Mouse (Mus musculus): ENCODE measurements around the gene Crp. TPM values are rescaled to one million over a fixed set of nuclear protein-coding genes. Genes with fewer than 3 reads are reported as not detected.

Crp gene
- polyA plus RNA-seq, 1 experiment, result not detected

GRCm38 (mm10) chr1:172828975-172829374, 131.1 kb downstream of the Crp start:
- TF ChIP-seq CTCF (IDR thresholded peaks at IDR 0.05; ENCODE audit: extremely low read depth, insufficient read depth, low read length) (no peak), POLR2A (IDR thresholded peaks at IDR 0.05; ENCODE audit: extremely low read depth, insufficient read depth, low read length) (no peak)
- H3K4me3 ChIP-seq (ENCODE audit: insufficient read depth, low read length), result no peak overlapping the region
- no peaks in the 10 kb centered on the region for H3K4me1 ChIP-seq (ENCODE audit: control insufficient read depth, insufficient read depth, low read length)
- H3K27ac ChIP-seq (ENCODE audit: insufficient read depth, low read length), result no peak overlapping the region

GRCm38 (mm10) chr1:172847044-172847761, 149.3 kb downstream of the Crp start:
- no peaks in the 10 kb centered on the region for H3K4me1 ChIP-seq (ENCODE audit: control insufficient read depth, insufficient read depth, low read length)
- TF ChIP-seq POLR2A (IDR thresholded peaks at IDR 0.05; ENCODE audit: extremely low read depth, insufficient read depth, low read length) (no peak), CTCF (IDR thresholded peaks at IDR 0.05; ENCODE audit: extremely low read depth, insufficient read depth, low read length) (no peak)
- H3K27ac ChIP-seq (ENCODE audit: insufficient read depth, low read length), result no peak overlapping the region
- H3K4me3 ChIP-seq (ENCODE audit: insufficient read depth, low read length), result no peak overlapping the region

GRCm38 (mm10) chr1:172848171-172848570, 150.3 kb downstream of the Crp start:
- TF ChIP-seq POLR2A (IDR thresholded peaks at IDR 0.05; ENCODE audit: extremely low read depth, insufficient read depth, low read length) (no peak), CTCF (IDR thresholded peaks at IDR 0.05; ENCODE audit: extremely low read depth, insufficient read depth, low read length) (no peak)
- no peak overlapping the region for H3K27ac ChIP-seq (ENCODE audit: insufficient read depth, low read length)
- H3K4me3 ChIP-seq (ENCODE audit: insufficient read depth, low read length), result no peak overlapping the region
- H3K4me1 ChIP-seq (ENCODE audit: control insufficient read depth, insufficient read depth, low read length), result no peaks in the 10 kb centered on the region

- Histone ChIP-seq H3K4me3 (ENCODE audit: insufficient read depth, low read length) (no peak overlapping the region), H3K27ac (ENCODE audit: insufficient read depth, low read length) (no peak overlapping the region)
- TF ChIP-seq CTCF (IDR thresholded peaks at IDR 0.05; ENCODE audit: extremely low read depth, insufficient read depth, low read length), result no peak
- no peak for TF ChIP-seq POLR2A (IDR thresholded peaks at IDR 0.05; ENCODE audit: extremely low read depth, insufficient read depth, low read length)
Measured at GRCm38 (mm10) chr1:172875265-172875664, 177.4 kb downstream of the Crp start.

GRCm38 (mm10) chr1:172876675-172877074, 178.8 kb downstream of the Crp start:
- Histone ChIP-seq H3K4me1 (ENCODE audit: control insufficient read depth, insufficient read depth, low read length) (no peaks in the 10 kb centered on the region), H3K27ac (ENCODE audit: insufficient read depth, low read length) (no peak overlapping the region), H3K4me3 (ENCODE audit: insufficient read depth, low read length) (no peak overlapping the region)
- TF ChIP-seq CTCF (IDR thresholded peaks at IDR 0.05; ENCODE audit: extremely low read depth, insufficient read depth, low read length), result no peak
- TF ChIP-seq POLR2A (IDR thresholded peaks at IDR 0.05; ENCODE audit: extremely low read depth, insufficient read depth, low read length), result no peak

More at GRCm38 (mm10) chr1:172875265-172875664, 177.4 kb downstream of the Crp start:
- no peaks in the 10 kb centered on the region for H3K4me1 ChIP-seq (ENCODE audit: control insufficient read depth, insufficient read depth, low read length)

Other genes starting within 250 kb of the Crp start
- 1.3 and 1.4 TPM in 2 replicates for gene Slamf9, start 222.7 kb upstream of the Crp start, polyA plus RNA-seq (2012; rRNA removed)
- 15.6 and 16.2 TPM in 2 replicates for gene Igsf9, start 216.3 kb upstream of the Crp start, polyA plus RNA-seq (2012; rRNA removed)
- 15.8 and 18.0 TPM in 2 replicates for gene Tagln2, start 198.0 kb upstream of the Crp start, polyA plus RNA-seq (2012; rRNA removed)
- gene Cfap45, start 177.3 kb upstream of the Crp start, polyA plus RNA-seq (2012; rRNA removed), result 3.3 and 3.6 TPM in 2 replicates
- 0.47 and 0.52 TPM in 2 replicates for gene Vsig8, start 142.1 kb upstream of the Crp start, polyA plus RNA-seq (2012; rRNA removed)
- gene Slamf8, start 107.5 kb upstream of the Crp start, polyA plus RNA-seq (2012; rRNA removed), result 0.28 and 0.31 TPM in 2 replicates
- 0.11 TPM in 1 of 2 replicates, not detected in the other for gene Fcrl6, start 95.5 kb upstream of the Crp start, polyA plus RNA-seq (2012; rRNA removed)
- 11.6 and 12.0 TPM in 2 replicates for gene Dusp23, start 65.1 kb upstream of the Crp start, polyA plus RNA-seq (2012; rRNA removed)
- gene Apcs, start 197.0 kb downstream of the Crp start, polyA plus RNA-seq (2012; rRNA removed), result not detected in 2 replicates

All from cortical plate, adult 2 months (tissue).